Mouse (Mus musculus): ENCODE measurements at regions not wholly inside any gene's neighbourhood (a gene's known extent, or its start where the extent isn't known, plus 50 kb on each side); places are given as distances from the start of the nearest gene placed in this dataset.

DNA sequence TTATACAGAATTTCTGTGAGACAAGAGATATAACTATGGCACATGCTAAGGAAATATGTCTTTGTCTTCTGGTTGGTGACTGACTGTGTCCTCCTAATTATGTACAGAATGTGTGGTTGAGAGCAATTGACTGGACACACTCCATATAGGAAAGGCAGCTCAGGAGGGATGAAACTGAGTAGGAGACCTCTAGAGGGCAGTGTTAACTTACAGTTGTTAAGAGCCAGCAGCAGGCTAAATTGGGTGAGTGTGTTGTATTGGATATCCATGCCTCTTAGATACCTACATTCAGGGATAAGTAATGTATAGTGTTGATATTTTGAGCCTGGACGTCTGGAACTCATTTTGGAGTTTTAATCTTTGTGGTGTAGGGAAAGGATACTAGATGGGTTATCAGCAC lies 172.5 kb downstream of the Cd109 start:
- in situ Hi-C loops (cut with MboI; ENCODE audit: low pct_ligation_motif_present, low pct_unique_long_range_greater_than_20kb, low sequenced_read_pairs) (loop anchor here (25.0 kb wide), 1 partner anchor 249 kb away; no protein-coding TSS in a partner anchor), dilution Hi-C loops (cut with MboI; ENCODE audit: extremely low pct_ligation_motif_present, extremely low pct_unique_long_range_greater_than_20kb, low sequenced_read_pairs) (no loop called here)
- peak; percentile 51 for DNase-seq (ENCODE audit: extremely low read depth)

DNA sequence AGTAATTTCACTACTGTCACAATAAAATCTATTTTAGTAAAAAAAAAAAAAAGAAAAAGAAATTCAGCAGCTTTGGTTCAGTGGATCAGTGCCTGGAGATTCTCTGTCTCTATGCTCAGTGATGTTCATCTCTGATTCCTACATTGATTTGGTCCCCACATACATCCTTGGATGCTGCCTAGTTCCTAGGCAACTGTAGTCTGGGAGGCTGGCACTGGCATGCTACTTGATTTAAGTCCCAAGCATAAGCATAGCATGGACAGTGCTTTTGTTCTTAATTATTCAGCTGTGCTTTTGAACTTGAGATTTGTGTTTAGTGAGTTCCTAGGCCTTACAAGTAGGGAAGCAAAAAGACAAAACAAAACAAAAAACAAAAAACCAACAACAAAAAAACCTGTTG lies 174.4 kb downstream of the Cd109 start:
- Histone ChIP-seq H3K27ac (ENCODE audit: insufficient read depth, low read depth) (no peak overlapping the region), H3K4me1 (ENCODE audit: control insufficient read depth in 1 of 2, insufficient read depth in 2 of 2) (0 out of 4 replicates have a peak, but pooled peaks cover 0 to 2% of the 10 kb centered on the region in 2 experiments), H3K9me3 (replicated peaks; ENCODE audit: low read length) (no peaks in the 10 kb centered on the region), H3K27me3 (replicated peaks) (no peaks in the 10 kb centered on the region), H3K4me3 (replicated peaks in 1 of 3; ENCODE audit: low read depth in 2 of 3, low read length in 2 of 3, poor library complexity in 1 of 3) (no peak overlapping the region), H3K4me2 (ENCODE audit: insufficient read depth, low read depth, poor library complexity, severe bottlenecking) (no peak overlapping the region), H3K79me2 (replicated peaks; ENCODE audit: control insufficient read depth, extremely low read depth, insufficient read depth, poor library complexity, severe bottlenecking) (no peaks in the 10 kb centered on the region), H3K9ac (ENCODE audit: insufficient read depth, low read depth) (no peak overlapping the region), H3K36me3 (replicated peaks in 1 of 2; ENCODE audit: control insufficient read depth in 1 of 2, insufficient read depth in 1 of 2, low read length in 1 of 2) (no peaks in the 10 kb centered on the region)
- no peak for DNase-seq (ENCODE audit: extremely low read depth)
- in situ Hi-C loops (cut with MboI; ENCODE audit: low pct_ligation_motif_present, low pct_unique_long_range_greater_than_20kb, low sequenced_read_pairs): loop anchor here (25.0 kb wide), 1 partner anchor 248 kb away; no protein-coding TSS in a partner anchor
- dilution Hi-C loops (cut with MboI; ENCODE audit: extremely low pct_ligation_motif_present, extremely low pct_unique_long_range_greater_than_20kb, low sequenced_read_pairs): no loop called here
- TF ChIP-seq BHLHE40 (IDR thresholded peaks at IDR 0.05; ENCODE audit: low read depth, low read length): no peak
- no peak for TF ChIP-seq MAFK (IDR thresholded peaks at IDR 0.05; ENCODE audit: insufficient replicate concordance, low read length)
- TF ChIP-seq MYC (IDR thresholded peaks at IDR 0.05; ENCODE audit: low read depth, low read length): no peak

More for the DNA sequence above, 172.5 kb downstream of the Cd109 start:
- TF ChIP-seq POLR2A (IDR thresholded peaks at IDR 0.05; ENCODE audit: low read depth, low read length): no peak
- no peak for TF ChIP-seq UBTF (IDR thresholded peaks at IDR 0.05; ENCODE audit: low read depth, low read length)
- no peak for TF ChIP-seq TCF12 (IDR thresholded peaks at IDR 0.05; ENCODE audit: low read depth, low read length)
- TF ChIP-seq SMC3 (IDR thresholded peaks at IDR 0.05; ENCODE audit: low read depth, low read length): peak; percentile 57
- no peak for TF ChIP-seq TBP (conservative IDR thresholded peaks at IDR 0.05; ENCODE audit: low read depth, low read length)
- peak; percentile 32 to 74 for TF ChIP-seq CTCF (conservative IDR thresholded peaks at IDR 0.05 in 1 of 2, IDR thresholded peaks at IDR 0.05 in 1 of 2; ENCODE audit: low read depth in 2 of 2, low read length in 2 of 2)
- no peak for TF ChIP-seq MYC (IDR thresholded peaks at IDR 0.05; ENCODE audit: low read depth, low read length)
- 0 out of 2 replicates have a peak, but pooled peaks have one; percentile 17 for TF ChIP-seq IRF4 (IDR thresholded peaks at IDR 0.05; ENCODE audit: low read depth, low read length)
- TF ChIP-seq PAX5 (IDR thresholded peaks at IDR 0.05; ENCODE audit: low read length): no peak
- no peak for TF ChIP-seq ELF1 (IDR thresholded peaks at IDR 0.05; ENCODE audit: low read depth, low read length)
- no peak for TF ChIP-seq MXI1 (IDR thresholded peaks at IDR 0.05; ENCODE audit: low read depth, low read length)
- peak; percentile 84 for TF ChIP-seq RAD21 (IDR thresholded peaks at IDR 0.05; ENCODE audit: low read depth, low read length)
- no peaks in the 10 kb centered on the region for H3K36me3 ChIP-seq (replicated peaks in 1 of 2; ENCODE audit: control insufficient read depth in 1 of 2, insufficient read depth in 1 of 2, low read length in 1 of 2)
- no peak overlapping the region for H3K4me2 ChIP-seq (ENCODE audit: insufficient read depth, low read depth, poor library complexity, severe bottlenecking)
- H3K4me3 ChIP-seq (replicated peaks in 1 of 3; ENCODE audit: low read depth in 2 of 3, low read length in 2 of 3, poor library complexity in 1 of 3): no peak overlapping the region
- H3K4me1 ChIP-seq (ENCODE audit: control insufficient read depth in 1 of 2, insufficient read depth in 2 of 2): peaks cover 2 to 4% of the 10 kb centered on the region in 2 experiments; a peak in 1 of 4 replicates
- H3K27me3 ChIP-seq (replicated peaks): no peaks in the 10 kb centered on the region
- no peak overlapping the region for H3K9ac ChIP-seq (ENCODE audit: insufficient read depth, low read depth)
- H3K27ac ChIP-seq (ENCODE audit: insufficient read depth, low read depth): no peak overlapping the region
- no peaks in the 10 kb centered on the region for H3K79me2 ChIP-seq (replicated peaks; ENCODE audit: control insufficient read depth, extremely low read depth, insufficient read depth, poor library complexity, severe bottlenecking)
- no peaks in the 10 kb centered on the region for H3K9me3 ChIP-seq (replicated peaks; ENCODE audit: low read length)

DNA sequence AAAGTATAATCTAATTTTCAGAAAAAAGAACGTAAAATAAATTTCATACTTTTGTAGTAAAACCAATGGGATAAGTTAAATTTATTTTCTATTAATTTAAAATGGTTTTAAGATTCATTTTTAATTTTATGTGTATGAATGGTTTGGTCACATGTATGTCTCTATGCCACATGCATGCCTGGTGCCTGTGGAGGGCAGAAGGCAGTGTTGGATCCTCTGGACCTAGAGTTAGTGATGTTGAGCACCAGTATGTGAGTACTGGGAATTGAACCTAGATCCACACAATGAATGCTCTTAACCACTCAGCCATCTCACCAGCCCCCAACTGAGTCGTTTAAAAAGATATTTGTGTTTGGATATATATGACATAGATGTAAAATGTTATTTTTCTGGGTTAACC lies 174.8 kb downstream of the Cd109 start:
- dilution Hi-C loops (cut with MboI; ENCODE audit: extremely low pct_ligation_motif_present, extremely low pct_unique_long_range_greater_than_20kb, low sequenced_read_pairs) (no loop called here), in situ Hi-C loops (cut with MboI; ENCODE audit: low pct_ligation_motif_present, low pct_unique_long_range_greater_than_20kb, low sequenced_read_pairs) (loop anchor here (25.0 kb wide), 1 partner anchor 247 kb away; no protein-coding TSS in a partner anchor)
- DNase-seq (ENCODE audit: extremely low read depth): no peak
- Histone ChIP-seq H3K27me3 (replicated peaks) (no peaks in the 10 kb centered on the region), H3K9me3 (replicated peaks; ENCODE audit: low read length) (no peaks in the 10 kb centered on the region), H3K4me3 (replicated peaks in 1 of 3; ENCODE audit: low read depth in 2 of 3, low read length in 2 of 3, poor library complexity in 1 of 3) (no peak overlapping the region), H3K4me2 (ENCODE audit: insufficient read depth, low read depth, poor library complexity, severe bottlenecking) (no peak overlapping the region), H3K4me1 (ENCODE audit: control insufficient read depth in 1 of 2, insufficient read depth in 2 of 2) (0 out of 4 replicates have a peak, but pooled peaks cover 0 to 2% of the 10 kb centered on the region in 2 experiments), H3K9ac (ENCODE audit: insufficient read depth, low read depth) (no peak overlapping the region), H3K79me2 (replicated peaks; ENCODE audit: control insufficient read depth, extremely low read depth, insufficient read depth, poor library complexity, severe bottlenecking) (no peaks in the 10 kb centered on the region), H3K36me3 (replicated peaks in 1 of 2; ENCODE audit: control insufficient read depth in 1 of 2, insufficient read depth in 1 of 2, low read length in 1 of 2) (no peaks in the 10 kb centered on the region), H3K27ac (ENCODE audit: insufficient read depth, low read depth) (no peak overlapping the region)
- TF ChIP-seq CHD2 (IDR thresholded peaks at IDR 0.05; ENCODE audit: low read length): no peak
- TF ChIP-seq CHD1 (IDR thresholded peaks at IDR 0.05; ENCODE audit: low read depth, low read length): no peak
- TF ChIP-seq MEF2A (IDR thresholded peaks at IDR 0.05; ENCODE audit: borderline replicate concordance, low read depth, low read length): no peak
- no peak for TF ChIP-seq USF2 (conservative IDR thresholded peaks at IDR 0.05; ENCODE audit: low read depth, low read length)
- no peak for TF ChIP-seq CTCF (conservative IDR thresholded peaks at IDR 0.05 in 1 of 2, IDR thresholded peaks at IDR 0.05 in 1 of 2; ENCODE audit: low read depth in 2 of 2, low read length in 2 of 2)
- TF ChIP-seq HCFC1 (IDR thresholded peaks at IDR 0.05; ENCODE audit: low read depth, low read length): no peak
- TF ChIP-seq RCOR1 (conservative IDR thresholded peaks at IDR 0.05; ENCODE audit: low read depth, low read length): no peak
- TF ChIP-seq MAZ (IDR thresholded peaks at IDR 0.05; ENCODE audit: low read depth, low read length): no peak
- no peak for TF ChIP-seq POLR2A (IDR thresholded peaks at IDR 0.05; ENCODE audit: low read depth, low read length)
- TF ChIP-seq ETS1 (conservative IDR thresholded peaks at IDR 0.05; ENCODE audit: low read depth, low read length): no peak
- no peak for TF ChIP-seq NELFE (IDR thresholded peaks at IDR 0.05; ENCODE audit: low read depth, low read length)
- no peak for TF ChIP-seq ELF1 (IDR thresholded peaks at IDR 0.05; ENCODE audit: low read depth, low read length)
- TF ChIP-seq KAT2A (IDR thresholded peaks at IDR 0.05; ENCODE audit: insufficient replicate concordance, low read length): no peak
- no peak for TF ChIP-seq IRF4 (IDR thresholded peaks at IDR 0.05; ENCODE audit: low read depth, low read length)
- TF ChIP-seq JUND (conservative IDR thresholded peaks at IDR 0.05; ENCODE audit: low read depth, low read length): no peak
- no peak for TF ChIP-seq ZMIZ1 (IDR thresholded peaks at IDR 0.05; ENCODE audit: low read depth, low read length)
